Mouse (Mus musculus): Measurements from ENCODE around the gene Zfp740. TPM values are rescaled to one million over a fixed set of nuclear protein-coding genes. Genes with fewer than 3 reads are reported as not detected.
"Not testable (repeated sequence)": the region's sequence is repeated elsewhere in the genome, so short reads cannot be mapped to it uniquely, and the experiment has no call there.

The Zfp740 gene
- total RNA-seq (2014; fragmentation: Nextera tagmentation): 39.8 and 65.3 TPM in 2 replicates
- total RNA-seq (2017): 33.0 and 39.0 TPM in 2 replicates

GRCm38 (mm10) chr15:102202971-102203834, at the start of gene Zfp740:
Zfp740 (plus strand) TSS chr15:102203249.
- ATAC-seq (replicated peaks; ENCODE audit: low FRiP score, low TSS enrichment, poor library complexity, severe bottlenecking): peak; percentile 95

GRCm38 (mm10) chr15:102155006-102155405, 48.0 kb upstream of the Zfp740 start:
- ATAC-seq (replicated peaks; ENCODE audit: low FRiP score, low TSS enrichment, poor library complexity, severe bottlenecking): not testable (repeated sequence)

GRCm38 (mm10) chr15:102156836-102157235, 46.2 kb upstream of the Zfp740 start:
- ATAC-seq (replicated peaks; ENCODE audit: low FRiP score, low TSS enrichment, poor library complexity, severe bottlenecking): no peak

GRCm38 (mm10) chr15:102160415-102161060, 42.5 kb upstream of the Zfp740 start:
- ATAC-seq (replicated peaks; ENCODE audit: low FRiP score, low TSS enrichment, poor library complexity, severe bottlenecking): no peak

- ATAC-seq (replicated peaks; ENCODE audit: low FRiP score, low TSS enrichment, poor library complexity, severe bottlenecking): no peak
Measured at GRCm38 (mm10) chr15:102163900-102164693, 39.0 kb upstream of the Zfp740 start.

GRCm38 (mm10) chr15:102165468-102166100, 37.5 kb upstream of the Zfp740 start:
- 0 out of 2 replicates have a peak, but pooled peaks have one; percentile 48 for ATAC-seq (replicated peaks; ENCODE audit: low FRiP score, low TSS enrichment, poor library complexity, severe bottlenecking)

- ATAC-seq (replicated peaks; ENCODE audit: low FRiP score, low TSS enrichment, poor library complexity, severe bottlenecking): no peak
Measured at GRCm38 (mm10) chr15:102167620-102168021, 35.4 kb upstream of the Zfp740 start.

- no peak for ATAC-seq (replicated peaks; ENCODE audit: low FRiP score, low TSS enrichment, poor library complexity, severe bottlenecking)
Measured at GRCm38 (mm10) chr15:102169064-102169463, 34.0 kb upstream of the Zfp740 start.

GRCm38 (mm10) chr15:102173581-102173980, 29.5 kb upstream of the Zfp740 start:
- no peak for ATAC-seq (replicated peaks; ENCODE audit: low FRiP score, low TSS enrichment, poor library complexity, severe bottlenecking)

GRCm38 (mm10) chr15:102175736-102176319, 27.2 kb upstream of the Zfp740 start:
- no peak for ATAC-seq (replicated peaks; ENCODE audit: low FRiP score, low TSS enrichment, poor library complexity, severe bottlenecking)

GRCm38 (mm10) chr15:102176571-102177316, 26.3 kb upstream of the Zfp740 start:
- ATAC-seq (replicated peaks; ENCODE audit: low FRiP score, low TSS enrichment, poor library complexity, severe bottlenecking): peak; percentile 57

GRCm38 (mm10) chr15:102177417-102177816, 25.6 kb upstream of the Zfp740 start:
- ATAC-seq (replicated peaks; ENCODE audit: low FRiP score, low TSS enrichment, poor library complexity, severe bottlenecking): no peak

- peak; percentile 64 for ATAC-seq (replicated peaks; ENCODE audit: low FRiP score, low TSS enrichment, poor library complexity, severe bottlenecking)
Measured at GRCm38 (mm10) chr15:102178279-102178678, 24.8 kb upstream of the Zfp740 start.

- ATAC-seq (replicated peaks; ENCODE audit: low FRiP score, low TSS enrichment, poor library complexity, severe bottlenecking): no peak
Measured at GRCm38 (mm10) chr15:102179106-102179505, 23.9 kb upstream of the Zfp740 start.

GRCm38 (mm10) chr15:102179924-102180323, 23.1 kb upstream of the Zfp740 start:
- no peak for ATAC-seq (replicated peaks; ENCODE audit: low FRiP score, low TSS enrichment, poor library complexity, severe bottlenecking)

- ATAC-seq (replicated peaks; ENCODE audit: low FRiP score, low TSS enrichment, poor library complexity, severe bottlenecking): no peak
Measured at GRCm38 (mm10) chr15:102183076-102183475, 20.0 kb upstream of the Zfp740 start.

GRCm38 (mm10) chr15:102186239-102186638, 16.8 kb upstream of the Zfp740 start:
- ATAC-seq (replicated peaks; ENCODE audit: low FRiP score, low TSS enrichment, poor library complexity, severe bottlenecking): no peak

GRCm38 (mm10) chr15:102188096-102188495, 15.0 kb upstream of the Zfp740 start:
- ATAC-seq (replicated peaks; ENCODE audit: low FRiP score, low TSS enrichment, poor library complexity, severe bottlenecking): no peak

Data from megakaryocyte-erythroid progenitor cell, adult 5-6 weeks (primary cell).